Mouse (Mus musculus) liver, postnatal 0 days (tissue): ENCODE data around the gene Lrriq4. TPM values are rescaled to one million over a fixed set of nuclear protein-coding genes. Genes with fewer than 3 reads are reported as not detected.
"Not testable (repeated sequence)": the region's sequence is repeated elsewhere in the genome, so short reads cannot be mapped to it uniquely, and the experiment has no call there.

Experiments
- ATAC-seq: fragments of 200-750 bp; cut with Nextera tagmentation; 2 replicates; pipeline ENCODE4 v1.8.0; 2017; ENCODE audit warnings: mild to moderate bottlenecking, moderate library complexity
- DNase-seq: peaks from one replicate; pipeline ENCODE4 v3.0.0-alpha.2; 2016
- H3K27ac ChIP-seq: fragments of 300-500 bp; sonication (generic); 2 replicates; pipeline ENCODE4 v1.5.1; 2014; ENCODE audit warnings: antibody characterized with exemption, moderate library complexity, mild to moderate bottlenecking, low read depth
- H3K27me3 ChIP-seq: fragments of 300-500 bp; sonication (generic); 2 replicates; pipeline ENCODE4 v1.6.1; 2014; ENCODE audit warnings: low read length, control low read depth, mixed read lengths; ENCODE audit not compliant: insufficient read depth
- H3K36me3 ChIP-seq: fragments of 300-500 bp; sonication (generic); replicated peaks from 2 replicates; pipeline ENCODE4 v1.6.1; 2014; ENCODE audit warnings: mild to moderate bottlenecking, control low read depth, low read length, moderate library complexity, mixed read lengths; ENCODE audit not compliant: insufficient read depth
- H3K4me1 ChIP-seq: fragments of 300-500 bp; sonication (generic); 2 replicates; pipeline ENCODE4 v1.6.1; 2014; ENCODE audit warnings: antibody characterized with exemption, mild to moderate bottlenecking, control low read depth; ENCODE audit not compliant: insufficient read depth
- H3K4me2 ChIP-seq: fragments of 300-500 bp; sonication (generic); 2 replicates; pipeline ENCODE4 v1.6.1; 2014; ENCODE audit warnings: low read depth, mild to moderate bottlenecking, low read length, moderate library complexity, mixed read lengths
- H3K4me3 ChIP-seq: fragments of 300-500 bp; sonication (generic); 2 replicates; pipeline ENCODE4 v1.5.1; 2014; ENCODE audit warnings: low read depth, low read length
- H3K9ac ChIP-seq: fragments of 300-500 bp; sonication (generic); replicated peaks from 2 replicates; pipeline ENCODE4 v1.6.1; 2014; ENCODE audit warnings: mild to moderate bottlenecking, moderate library complexity
- H3K9me3 ChIP-seq: fragments of 300-500 bp; sonication (generic); 2 replicates; pipeline ENCODE4 v1.6.1; 2016; ENCODE audit warnings: mild to moderate bottlenecking, control low read depth, low read length, mixed read lengths
- CTCF ChIP-seq: sonication (generic); IDR thresholded peaks from 2 replicates; pipeline ENCODE4 v1.5.1; 2016; ENCODE audit warnings: antibody characterized with exemption, low read depth
- EP300 ChIP-seq: IDR thresholded peaks from 2 replicates; pipeline ENCODE4 v1.6.1; 2016; ENCODE audit warnings: antibody characterized with exemption, low read depth, mild to moderate bottlenecking
- WGBS: fragments of 180-500 bp; shearing (Covaris S2); extraction: QIAGEN DNeasy Blood & Tissue Kit; methylation state at CpG from one replicate; pipeline ENCODE4 v1.1.7; 2014; ENCODE audit not compliant: insufficient replicate concordance; 5-methylcytosine and 5-hydroxymethylcytosine counted together
- polyA plus RNA-seq: library from polyadenylated mRNA; unstranded; fragments of >200 nt; fragmentation: Nextera tagmentation; extraction: Ambion mirVana; gene quantifications from 2 replicates; pipeline ENCODE4 v1.2.1, GENCODE M21; 2015

Gene Lrriq4
- polyA plus RNA-seq, 1 experiment from 2014 or later, result not detected

DNA sequence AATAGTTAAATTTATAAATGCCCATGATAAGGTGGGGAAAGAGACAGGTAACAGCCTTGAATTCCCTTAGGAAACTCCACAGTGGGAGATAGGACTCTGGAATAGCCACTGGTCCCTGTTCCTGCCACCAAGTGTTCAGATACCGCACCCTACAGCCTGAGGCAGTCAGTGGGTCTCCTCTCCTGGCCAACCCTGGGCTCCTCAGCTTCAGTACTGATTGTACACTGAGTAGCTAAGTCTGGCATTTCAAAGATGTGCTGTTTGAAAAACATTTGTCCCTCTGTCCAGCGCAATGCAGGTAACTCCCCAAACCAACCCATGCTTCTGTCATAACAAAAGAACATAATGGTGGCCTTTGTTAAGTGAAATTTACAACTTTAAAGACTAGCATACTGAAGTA lies 51.4 kb downstream of the Lrriq4 start:
- ATAC-seq (no peak), DNase-seq (no peak)
- Histone ChIP-seq H3K9me3 (no peaks in the 10 kb centered on the region), H3K27me3 (no peaks in the 10 kb centered on the region), H3K4me1 (no peaks in the 10 kb centered on the region), H3K9ac (no peak overlapping the region), H3K36me3 (no peaks in the 10 kb centered on the region), H3K27ac (no peak overlapping the region), H3K4me2 (no peak overlapping the region), H3K4me3 (no peak overlapping the region)
- WGBS, result 87% methylated on average over 2 of the region's 2 CpGs
- TF ChIP-seq EP300 (no peak), CTCF (no peak)

DNA sequence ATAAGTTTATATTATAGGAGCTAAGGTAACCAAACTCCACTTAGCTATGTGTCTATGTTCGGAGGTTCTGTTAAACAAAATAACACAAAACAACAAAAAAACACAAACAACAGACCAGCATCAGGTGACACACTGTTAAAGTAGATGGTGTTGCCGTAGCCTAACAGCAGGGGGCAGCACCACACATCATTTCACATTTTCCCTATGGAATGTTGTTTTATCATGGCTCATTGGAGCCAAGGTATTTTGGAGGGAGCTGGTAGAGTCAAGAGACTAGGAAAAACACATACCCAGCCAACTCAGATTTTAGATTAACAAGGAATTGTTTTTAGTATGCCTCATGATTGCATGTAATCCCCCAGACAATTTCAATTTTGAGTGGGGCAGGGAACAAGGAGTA lies 52.0 kb downstream of the Lrriq4 start:
- Histone ChIP-seq H3K27me3 (no peaks in the 10 kb centered on the region), H3K4me1 (no peaks in the 10 kb centered on the region), H3K36me3 (no peaks in the 10 kb centered on the region), H3K4me3 (no peak overlapping the region), H3K9ac (no peak overlapping the region), H3K4me2 (no peak overlapping the region), H3K9me3 (no peaks in the 10 kb centered on the region), H3K27ac (no peak overlapping the region)
- DNase-seq, result peak; percentile 68
- peak; percentile 92 for TF ChIP-seq CTCF
- TF ChIP-seq EP300, result no peak
- ATAC-seq, result no peak
- 10% methylated on average over 2 of the region's 2 CpGs for WGBS

DNA sequence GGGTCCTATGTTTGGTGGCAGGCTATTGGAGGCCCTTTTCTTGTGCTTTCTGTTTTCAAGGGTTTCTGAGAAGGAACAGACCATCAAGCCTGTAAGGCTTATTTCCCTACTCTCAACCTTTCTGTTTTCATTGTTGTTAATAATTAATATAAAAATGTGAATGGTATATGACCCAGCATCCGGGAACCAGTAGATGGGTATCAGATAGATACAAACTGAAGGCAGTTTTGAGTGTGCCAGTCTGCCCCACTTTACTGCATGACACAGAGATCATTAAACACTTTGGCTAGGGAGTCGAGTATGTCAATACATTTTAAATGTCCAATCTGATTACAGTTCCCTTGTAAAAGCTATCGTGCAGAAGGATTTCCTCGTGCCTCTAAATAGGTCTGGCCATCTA lies 53.6 kb downstream of the Lrriq4 start:
- H3K27ac ChIP-seq, result no peak overlapping the region
- no peaks in the 10 kb centered on the region for H3K36me3 ChIP-seq
- TF ChIP-seq EP300 (no peak), CTCF (no peak)
- no peak overlapping the region for H3K4me3 ChIP-seq
- no peaks in the 10 kb centered on the region for H3K27me3 ChIP-seq
- WGBS, result 54% methylated on average over 4 of the region's 4 CpGs
- H3K9ac ChIP-seq, result no peak overlapping the region
- H3K4me1 ChIP-seq, result no peaks in the 10 kb centered on the region
- no peaks in the 10 kb centered on the region for H3K9me3 ChIP-seq
- no peak overlapping the region for H3K4me2 ChIP-seq
- no peak for DNase-seq
- ATAC-seq, result no peak

DNA sequence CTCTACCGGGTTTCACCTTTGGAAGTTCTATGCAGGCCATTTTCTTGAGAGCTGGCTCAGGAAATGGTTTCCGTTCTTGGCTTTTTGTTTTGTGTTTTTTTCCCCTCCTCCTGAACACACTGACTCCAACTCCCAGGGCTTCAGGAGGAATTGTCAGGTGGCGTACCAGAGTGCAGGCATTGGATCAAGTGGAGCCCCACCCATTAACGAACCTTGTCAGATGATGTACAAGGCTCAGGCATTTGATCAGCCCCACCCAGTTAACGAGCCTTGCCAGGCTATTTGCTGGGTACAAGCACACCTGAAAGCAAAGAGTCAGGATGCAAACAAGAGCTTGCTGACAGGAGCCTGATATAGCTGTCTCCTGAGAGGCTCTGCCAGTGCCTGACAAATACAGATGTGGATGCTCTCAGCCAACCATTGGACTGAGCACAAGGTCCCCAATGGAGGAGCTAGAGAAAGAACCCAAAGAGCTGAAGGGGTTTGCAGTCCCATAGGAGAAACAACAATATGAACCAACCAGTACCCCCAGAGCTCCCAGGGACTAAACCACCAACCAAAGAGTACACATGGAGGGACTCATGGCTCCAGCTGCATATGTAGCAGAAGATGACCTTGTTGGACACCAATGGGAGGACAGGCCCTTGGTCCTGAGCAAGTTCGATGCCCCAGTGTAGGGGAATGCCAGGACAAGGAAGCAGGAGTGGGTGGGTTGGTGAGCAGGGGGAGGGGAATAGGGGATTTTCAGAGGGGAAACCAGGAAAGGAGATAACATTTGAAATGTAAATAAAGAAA lies 55.6 kb downstream of the Lrriq4 start, which contains the start of gene Lrrc31:
Gene Lrrc31 (minus strand): TSS at position 133 of the 795 bp plus-strand sequence.
- H3K4me1 ChIP-seq, DNase-seq, H3K4me3 ChIP-seq, H3K27me3 ChIP-seq, H3K36me3 ChIP-seq, ATAC-seq, H3K9me3 ChIP-seq, H3K4me2 ChIP-seq, H3K9ac ChIP-seq, H3K27ac ChIP-seq: not testable (repeated sequence)
- WGBS, result 70% methylated on average over 6 of the region's 6 CpGs

DNA sequence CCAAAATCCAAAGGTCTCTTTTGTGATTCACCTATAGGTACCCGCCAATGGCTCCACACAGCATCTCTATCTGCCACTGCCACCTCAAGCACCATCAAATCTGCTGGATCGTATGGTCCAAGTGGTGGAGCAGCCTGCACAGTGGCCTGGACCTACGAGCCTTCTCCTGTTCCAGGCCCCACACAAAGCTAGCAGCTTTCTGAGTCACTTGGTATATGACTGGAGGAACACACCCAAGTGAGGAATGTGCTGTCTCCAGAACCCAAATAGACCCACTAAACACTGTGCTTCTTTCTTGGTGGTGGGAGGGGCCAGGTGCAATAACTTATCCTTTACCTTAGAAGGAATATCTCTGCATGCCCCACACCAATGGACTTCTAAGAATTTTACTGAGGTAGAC lies 61.7 kb downstream of the Lrriq4 start:
- Histone ChIP-seq H3K27me3 (no peaks in the 10 kb centered on the region), H3K9me3 (no peaks in the 10 kb centered on the region), H3K4me1 (peaks cover 3% of the 10 kb centered on the region; the same call in 1 of the 2 replicates), H3K27ac (no peak overlapping the region), H3K36me3 (no peaks in the 10 kb centered on the region), H3K4me3 (no peak overlapping the region), H3K9ac (no peak overlapping the region), H3K4me2 (no peak overlapping the region)
- ATAC-seq, result no peak
- TF ChIP-seq EP300 (no peak), CTCF (no peak)
- DNase-seq, result no peak
- WGBS, result 85% methylated on average over 3 of the region's 3 CpGs

DNA sequence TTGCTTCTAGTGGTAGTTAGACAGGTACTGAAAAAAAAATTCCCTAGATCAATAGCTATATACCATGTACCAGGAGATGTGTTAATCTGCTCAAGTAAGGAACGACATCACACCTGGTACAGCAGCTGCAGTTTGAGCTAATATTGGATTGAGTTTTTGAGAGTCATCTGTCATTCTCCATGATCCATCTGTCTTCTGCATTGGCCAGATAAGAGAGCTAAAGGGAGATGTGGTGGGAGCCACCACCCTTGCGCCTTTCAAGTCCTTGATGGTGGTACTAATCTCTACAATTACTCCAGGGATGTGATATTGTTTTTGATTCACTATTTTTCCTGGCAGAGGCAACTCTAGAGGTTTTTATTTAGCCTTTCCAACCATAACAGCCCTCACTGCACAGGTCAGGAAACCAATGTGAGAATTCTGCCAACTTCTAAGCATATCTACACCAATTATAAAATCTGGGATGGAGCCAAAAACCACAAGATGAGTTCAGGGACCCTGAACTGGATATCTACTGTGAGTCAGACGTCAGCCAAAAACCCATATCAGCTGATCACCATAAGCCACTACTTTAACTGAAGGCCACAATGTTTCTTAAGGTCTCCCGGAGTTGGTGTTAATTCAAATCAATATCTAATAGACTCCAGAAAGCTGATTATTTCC lies 62.4 kb downstream of the Lrriq4 start:
- Histone ChIP-seq H3K36me3 (no peaks in the 10 kb centered on the region), H3K9ac (no peak overlapping the region), H3K27me3 (no peaks in the 10 kb centered on the region), H3K4me1 (peaks cover 3% of the 10 kb centered on the region; the same call in 1 of the 2 replicates), H3K4me2 (peak overlapping the region; percentile 38; the same call in 1 of the 2 replicates), H3K9me3 (no peaks in the 10 kb centered on the region), H3K4me3 (no peak overlapping the region), H3K27ac (no peak overlapping the region)
- ATAC-seq (peak; percentile 95), DNase-seq (no peak)
- peak; percentile 82 for TF ChIP-seq EP300
- TF ChIP-seq CTCF, result no peak
- WGBS, result 50% methylated on average over 4 of the region's 4 CpGs
